Mouse (Mus musculus): ENCODE data around the gene Lrp8. TPM values are rescaled to one million over a fixed set of nuclear protein-coding genes. Genes with fewer than 3 reads are reported as not detected.

The Lrp8 gene
- polyA plus RNA-seq, 1 experiment from 2014 or later: 3.1 TPM

DNA sequence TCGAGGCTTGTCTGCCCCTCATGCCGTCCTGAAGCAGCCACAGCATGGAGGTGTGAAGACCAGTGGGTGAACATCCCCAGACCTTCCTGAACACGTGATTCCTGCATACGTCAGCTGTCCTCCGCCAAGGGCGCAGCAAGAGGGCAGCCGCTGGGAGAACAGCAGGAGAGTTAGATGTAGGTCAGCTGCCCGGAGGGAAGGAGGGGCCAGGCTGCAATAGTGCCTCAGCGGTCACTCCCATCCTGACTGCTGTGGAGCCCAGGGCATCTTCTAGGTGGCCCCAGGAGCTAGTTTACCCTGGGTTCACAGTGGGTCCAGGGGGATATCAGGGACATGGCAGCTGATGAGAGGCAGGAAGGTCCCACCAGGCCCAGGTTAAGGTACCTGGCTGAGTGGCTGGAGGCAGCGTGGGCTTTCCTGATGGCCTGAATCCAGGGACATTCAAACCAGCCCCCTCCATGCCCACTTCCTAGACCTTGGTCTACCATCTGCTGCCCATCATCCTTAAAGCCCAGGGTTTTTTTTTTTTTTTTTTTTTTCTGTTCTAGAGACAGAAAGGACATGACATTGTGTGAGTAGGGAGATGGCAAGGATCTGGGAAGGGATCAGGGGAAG is 9.8 kb downstream of the Lrp8 start:
- H3K9me3 ChIP-seq: no peaks in the 10 kb centered on the region
- no peak overlapping the region for H3K4me3 ChIP-seq (replicated peaks)
- no peak overlapping the region for H3K27ac ChIP-seq
- no peaks in the 10 kb centered on the region for H3K36me3 ChIP-seq
- ATAC-seq (ENCODE audit: insufficient read depth, low FRiP score, low read depth): no peak
- no peaks in the 10 kb centered on the region for H3K27me3 ChIP-seq (replicated peaks)
- no peaks in the 10 kb centered on the region for H3K4me1 ChIP-seq
- H3K4me2 ChIP-seq: no peak overlapping the region
- H3K9ac ChIP-seq: no peak overlapping the region
- WGBS: 54% methylated on average over 10 of the region's 10 CpGs

DNA sequence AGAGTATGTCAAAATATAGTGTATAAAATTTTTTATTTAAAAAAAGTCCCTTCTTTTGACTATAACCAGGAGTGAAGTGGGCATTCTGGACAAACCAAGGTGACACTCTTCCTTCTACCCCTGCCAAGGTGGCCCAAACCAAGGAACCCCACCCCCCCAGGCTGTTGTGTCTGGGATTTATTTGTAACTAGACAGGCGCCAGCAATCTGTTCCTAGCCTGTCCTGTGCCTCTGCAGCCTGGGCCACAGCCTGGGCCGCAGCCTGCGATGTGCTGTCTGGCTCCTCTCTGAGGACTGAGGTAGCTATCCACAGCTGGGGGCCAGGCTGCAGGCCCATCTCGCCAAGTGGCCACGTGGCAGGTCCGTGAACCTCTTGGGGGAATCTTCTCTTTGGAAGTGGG is 10.3 kb downstream of the Lrp8 start:
- no peaks in the 10 kb centered on the region for H3K27me3 ChIP-seq (replicated peaks)
- no peak for ATAC-seq (ENCODE audit: insufficient read depth, low FRiP score, low read depth)
- no peak overlapping the region for H3K27ac ChIP-seq
- H3K36me3 ChIP-seq: no peaks in the 10 kb centered on the region
- H3K9ac ChIP-seq: no peak overlapping the region
- H3K9me3 ChIP-seq: no peaks in the 10 kb centered on the region
- no peak overlapping the region for H3K4me3 ChIP-seq (replicated peaks)
- 0 out of 2 replicates have a peak, but pooled peaks cover 3% of the 10 kb centered on the region for H3K4me1 ChIP-seq
- 88% methylated on average over 6 of the region's 6 CpGs for WGBS
- H3K4me2 ChIP-seq: no peak overlapping the region

DNA sequence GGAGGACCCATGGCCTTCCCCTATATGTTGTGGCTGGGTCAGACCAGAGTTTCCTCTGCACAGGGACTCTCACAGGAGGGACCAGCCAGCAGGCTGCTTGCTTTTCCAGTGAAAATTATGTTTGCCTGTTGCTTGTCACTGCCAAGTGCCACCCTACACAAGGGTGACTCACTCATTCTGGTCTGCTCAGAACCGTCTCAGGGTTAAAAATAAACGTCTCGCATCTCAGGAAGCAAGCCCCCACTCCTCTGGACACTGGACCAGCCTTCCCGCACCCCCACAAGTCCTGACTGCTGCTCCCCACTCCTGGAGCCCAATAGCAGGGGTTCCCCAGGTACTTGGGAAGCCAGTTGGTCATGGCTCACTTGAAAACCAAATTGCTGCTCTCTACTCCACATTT is 14.4 kb downstream of the Lrp8 start:
- H3K9me3 ChIP-seq: no peaks in the 10 kb centered on the region
- H3K4me2 ChIP-seq: no peak overlapping the region
- H3K4me1 ChIP-seq: 0 out of 2 replicates have a peak, but pooled peaks cover 11% of the 10 kb centered on the region
- no peak overlapping the region for H3K27ac ChIP-seq
- WGBS: 81% methylated on average over 4 of the region's 4 CpGs
- H3K4me3 ChIP-seq (replicated peaks): no peak overlapping the region
- no peaks in the 10 kb centered on the region for H3K27me3 ChIP-seq (replicated peaks)
- no peaks in the 10 kb centered on the region for H3K36me3 ChIP-seq
- ATAC-seq (ENCODE audit: insufficient read depth, low FRiP score, low read depth): no peak
- no peak overlapping the region for H3K9ac ChIP-seq

DNA sequence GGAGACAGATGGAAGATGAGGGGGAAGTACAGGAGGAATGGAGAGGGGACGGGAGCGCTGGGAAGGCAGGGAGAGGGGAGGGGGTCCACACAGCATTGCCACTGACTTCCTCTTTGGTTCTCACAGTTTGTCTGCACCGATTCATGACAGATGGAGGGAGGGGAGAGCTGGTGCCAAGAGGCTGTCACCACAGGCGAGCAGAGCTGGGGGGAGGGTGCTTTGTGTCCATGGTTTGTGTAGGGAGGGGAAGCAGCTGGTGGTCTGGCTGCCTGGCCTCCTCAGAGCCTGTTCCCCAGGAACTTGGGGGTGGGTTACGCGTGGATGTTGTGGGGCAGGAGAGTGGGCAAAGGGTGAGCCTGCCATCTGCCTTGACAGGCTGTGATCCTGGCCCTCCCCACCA is 15.4 kb downstream of the Lrp8 start:
- Histone ChIP-seq H3K9ac (no peak overlapping the region), H3K36me3 (no peaks in the 10 kb centered on the region), H3K4me1 (0 out of 2 replicates have a peak, but pooled peaks cover 11% of the 10 kb centered on the region), H3K4me2 (no peak overlapping the region), H3K27me3 (replicated peaks) (no peaks in the 10 kb centered on the region), H3K9me3 (no peaks in the 10 kb centered on the region), H3K4me3 (replicated peaks) (no peak overlapping the region), H3K27ac (no peak overlapping the region)
- 41% methylated on average over 6 of the region's 6 CpGs for WGBS
- ATAC-seq (ENCODE audit: insufficient read depth, low FRiP score, low read depth): no peak

DNA sequence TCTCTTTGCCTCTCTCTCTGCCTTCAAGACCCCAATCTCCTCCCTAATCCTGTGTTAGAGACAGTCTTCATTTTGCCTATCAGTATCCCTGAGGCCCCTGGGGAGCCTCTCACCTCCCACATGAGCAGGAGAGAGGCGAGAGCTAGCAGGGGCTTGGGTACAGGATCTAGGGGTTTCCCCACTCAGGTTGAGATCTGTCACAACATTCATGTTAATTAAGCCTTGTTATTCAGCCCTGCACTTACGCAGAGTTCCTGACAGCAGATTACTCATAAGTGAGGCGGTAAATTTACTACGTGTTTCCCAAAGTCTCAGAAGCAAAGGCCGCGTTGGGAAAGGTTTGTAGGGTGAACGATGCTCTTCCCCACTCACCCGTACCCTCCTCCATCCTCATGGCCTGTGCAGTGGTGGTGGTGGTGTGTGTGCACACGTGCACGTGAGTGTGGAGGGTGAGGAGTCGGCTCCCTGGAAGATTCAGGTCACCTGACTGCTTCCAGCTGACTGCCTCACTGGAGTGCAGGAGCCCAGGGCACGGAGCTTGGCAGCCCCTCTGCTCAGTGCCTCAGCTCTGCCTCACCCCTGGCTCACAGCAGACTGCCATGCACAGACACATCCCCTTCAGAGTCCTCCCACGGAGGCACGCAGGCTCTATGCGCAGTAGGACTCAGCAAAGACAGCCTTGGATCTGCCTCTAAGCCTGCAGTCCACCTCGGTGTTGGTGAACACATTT is 18.1 kb downstream of the Lrp8 start:
- Histone ChIP-seq H3K9ac (no peak overlapping the region), H3K4me1 (0 out of 2 replicates have a peak, but pooled peaks cover 21% of the 10 kb centered on the region), H3K36me3 (no peaks in the 10 kb centered on the region), H3K4me3 (replicated peaks) (no peak overlapping the region), H3K9me3 (no peaks in the 10 kb centered on the region), H3K27ac (no peak overlapping the region), H3K4me2 (no peak overlapping the region), H3K27me3 (replicated peaks) (no peaks in the 10 kb centered on the region)
- 67% methylated on average over 16 of the region's 16 CpGs for WGBS
- ATAC-seq (ENCODE audit: insufficient read depth, low FRiP score, low read depth): no peak

DNA sequence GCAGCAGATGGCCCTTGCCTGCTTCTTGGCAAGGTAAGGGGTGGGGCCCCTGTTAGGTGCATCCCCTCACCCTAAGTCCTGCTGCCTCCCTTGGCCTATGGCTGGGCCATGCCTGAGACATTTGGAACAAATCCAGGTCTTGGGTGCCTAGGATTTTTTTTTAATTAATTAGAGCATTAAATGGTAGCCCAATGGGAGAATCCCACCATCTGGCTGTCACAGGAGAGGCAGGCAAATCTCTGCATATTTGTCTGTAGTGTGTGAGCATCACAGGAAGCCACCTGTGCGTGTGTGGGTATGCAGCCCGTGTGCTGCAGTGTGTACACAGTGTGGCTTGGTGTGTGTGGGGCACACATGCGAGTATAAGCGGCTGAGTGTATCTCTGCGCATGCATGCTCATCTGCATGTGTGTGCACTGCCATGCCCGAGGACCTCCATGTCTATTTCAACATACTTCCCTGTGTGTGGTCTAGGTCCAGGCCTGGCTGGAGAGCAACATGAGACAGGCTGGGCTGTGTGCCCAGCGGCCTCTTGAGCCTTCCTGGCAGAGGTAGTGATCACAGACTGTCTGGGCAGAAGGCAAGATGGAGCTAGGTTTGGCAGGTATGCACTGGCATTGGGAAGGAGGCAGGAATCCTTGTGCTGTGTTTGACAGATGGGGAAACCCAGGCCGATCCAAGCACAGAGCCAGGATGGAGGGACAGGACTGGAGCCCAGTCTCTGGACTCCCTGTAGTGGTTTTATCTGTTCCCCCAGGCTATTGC is 19.0 kb downstream of the Lrp8 start:
- H3K27me3 ChIP-seq (replicated peaks): no peaks in the 10 kb centered on the region
- no peak overlapping the region for H3K4me2 ChIP-seq
- no peaks in the 10 kb centered on the region for H3K9me3 ChIP-seq
- H3K4me3 ChIP-seq (replicated peaks): no peak overlapping the region
- WGBS: 77% methylated on average over 8 of the region's 8 CpGs
- H3K4me1 ChIP-seq: 0 out of 2 replicates have a peak, but pooled peaks cover 21% of the 10 kb centered on the region
- H3K9ac ChIP-seq: no peak overlapping the region
- no peak overlapping the region for H3K27ac ChIP-seq
- H3K36me3 ChIP-seq: no peaks in the 10 kb centered on the region
- ATAC-seq (ENCODE audit: insufficient read depth, low FRiP score, low read depth): no peak

DNA sequence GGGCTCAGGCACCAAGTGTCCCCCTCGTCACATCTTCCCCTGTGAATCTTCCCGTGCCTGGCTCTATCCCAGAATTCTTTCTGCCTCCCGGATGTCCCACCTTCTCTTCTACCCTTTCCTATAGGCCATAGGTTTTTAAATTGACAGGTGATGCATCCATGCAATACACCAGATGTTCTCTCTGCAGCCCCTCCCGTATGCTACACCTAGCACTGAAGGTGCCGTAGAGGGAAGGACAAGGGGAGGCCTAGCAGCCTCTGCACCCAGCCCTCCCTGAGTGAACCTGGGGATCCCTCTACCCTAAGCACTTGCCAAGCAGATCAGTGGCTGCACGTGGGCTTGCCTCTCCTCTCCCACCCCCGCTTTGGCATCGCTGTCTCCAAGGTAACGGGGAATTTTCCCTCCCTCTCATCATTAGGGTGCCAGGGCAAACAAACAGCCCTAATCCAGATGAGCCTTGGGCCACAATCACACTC is 20.9 kb downstream of the Lrp8 start:
- H3K27ac ChIP-seq: no peak overlapping the region
- 45% methylated on average over 9 of the region's 9 CpGs for WGBS
- no peaks in the 10 kb centered on the region for H3K36me3 ChIP-seq
- H3K9ac ChIP-seq: no peak overlapping the region
- 0 out of 2 replicates have a peak overlapping the region, but pooled peaks have one; percentile 21 for H3K4me2 ChIP-seq
- H3K4me3 ChIP-seq (replicated peaks): 0 out of 2 replicates have a peak overlapping the region, but pooled peaks have one; percentile 1
- H3K9me3 ChIP-seq: no peaks in the 10 kb centered on the region
- no peaks in the 10 kb centered on the region for H3K27me3 ChIP-seq (replicated peaks)
- H3K4me1 ChIP-seq: 0 out of 2 replicates have a peak, but pooled peaks cover 14% of the 10 kb centered on the region
- no peak for ATAC-seq (ENCODE audit: insufficient read depth, low FRiP score, low read depth)

DNA sequence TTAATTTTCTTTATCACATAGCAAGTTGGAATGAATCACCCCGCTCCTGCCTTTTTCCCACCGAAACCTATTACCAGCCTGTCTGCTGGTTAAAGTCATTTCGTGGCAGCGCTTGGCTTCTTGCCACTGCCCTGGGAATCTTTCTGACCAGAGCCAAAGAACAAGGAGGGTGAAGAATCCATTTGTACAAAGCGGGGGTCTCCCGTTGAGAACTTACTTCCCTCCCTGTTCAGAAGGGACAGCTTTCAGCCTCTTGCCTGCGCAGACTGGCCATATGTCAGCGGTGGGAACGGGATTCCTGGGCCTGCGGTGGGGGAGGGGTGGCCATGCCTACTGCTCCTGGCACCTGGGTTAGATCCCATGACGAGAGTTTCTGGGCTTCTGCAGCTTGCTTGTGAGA is 21.4 kb downstream of the Lrp8 start:
- no peaks in the 10 kb centered on the region for H3K27me3 ChIP-seq (replicated peaks)
- 0 out of 2 replicates have a peak, but pooled peaks cover 12% of the 10 kb centered on the region for H3K4me1 ChIP-seq
- no peak for ATAC-seq (ENCODE audit: insufficient read depth, low FRiP score, low read depth)
- H3K9ac ChIP-seq: no peak overlapping the region
- no peak overlapping the region for H3K27ac ChIP-seq
- H3K9me3 ChIP-seq: no peaks in the 10 kb centered on the region
- no peaks in the 10 kb centered on the region for H3K36me3 ChIP-seq
- no peak overlapping the region for H3K4me3 ChIP-seq (replicated peaks)
- H3K4me2 ChIP-seq: no peak overlapping the region
- WGBS: 49% methylated on average over 11 of the region's 11 CpGs

DNA sequence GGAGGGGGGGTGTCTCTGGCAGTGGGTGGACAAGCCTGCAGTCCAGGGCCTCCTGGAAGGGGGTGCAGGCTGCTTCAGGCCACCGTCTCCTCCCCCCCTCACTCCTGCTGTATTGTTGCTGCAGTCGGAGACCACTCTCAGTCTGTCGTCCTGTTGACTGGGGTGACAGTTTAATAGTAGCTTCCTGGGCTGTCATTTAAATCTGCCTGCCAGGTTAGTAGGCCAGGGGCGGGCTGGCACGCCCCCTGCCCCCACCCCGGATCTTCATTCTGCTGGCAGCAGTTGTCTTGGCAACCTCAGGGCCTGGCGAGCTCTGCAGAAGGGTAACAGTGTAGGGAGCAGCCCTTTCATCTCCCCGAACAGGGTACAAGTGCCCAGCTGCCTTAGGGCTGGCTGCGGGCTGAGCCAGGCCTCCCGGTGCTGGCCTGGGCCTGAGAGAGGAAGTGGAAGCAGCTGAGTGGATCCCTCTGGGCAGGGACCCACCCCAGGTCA is 26.7 kb downstream of the Lrp8 start:
- no peak overlapping the region for H3K4me2 ChIP-seq
- no peak overlapping the region for H3K27ac ChIP-seq
- H3K27me3 ChIP-seq (replicated peaks): no peaks in the 10 kb centered on the region
- no peak overlapping the region for H3K9ac ChIP-seq
- no peaks in the 10 kb centered on the region for H3K9me3 ChIP-seq
- 51% methylated on average over 10 of the region's 10 CpGs for WGBS
- ATAC-seq (ENCODE audit: insufficient read depth, low FRiP score, low read depth): peak; percentile 43; the same call in 1 of the 2 replicates
- no peak overlapping the region for H3K4me3 ChIP-seq (replicated peaks)
- no peaks in the 10 kb centered on the region for H3K36me3 ChIP-seq
- H3K4me1 ChIP-seq: peaks cover 20% of the 10 kb centered on the region

DNA sequence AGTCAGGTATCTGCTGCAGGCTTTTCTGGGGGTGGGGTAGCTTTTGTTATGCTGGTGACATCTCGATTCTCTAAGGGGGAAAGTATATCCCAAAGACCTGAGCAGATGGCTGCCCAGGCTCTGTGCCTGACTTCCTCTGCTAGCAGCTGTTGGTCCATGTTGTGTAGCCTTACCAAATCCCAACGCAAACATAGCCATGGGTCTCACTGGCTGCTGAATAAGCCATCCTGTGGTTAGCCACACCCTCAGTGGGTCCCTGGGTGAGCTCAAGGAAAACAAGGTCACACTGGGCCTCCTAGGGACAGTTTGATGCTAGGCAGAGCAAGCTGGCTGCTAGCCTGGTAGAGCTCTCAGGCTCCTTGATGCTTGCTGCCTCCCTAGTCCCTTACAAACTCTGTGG is 27.6 kb downstream of the Lrp8 start:
- no peak; the same call in 1 of the 2 replicates for ATAC-seq (ENCODE audit: insufficient read depth, low FRiP score, low read depth)
- Histone ChIP-seq H3K27ac (no peak overlapping the region), H3K9me3 (no peaks in the 10 kb centered on the region), H3K9ac (no peak overlapping the region), H3K4me3 (replicated peaks) (no peak overlapping the region), H3K4me2 (no peak overlapping the region), H3K27me3 (replicated peaks) (no peaks in the 10 kb centered on the region), H3K4me1 (peaks cover 18% of the 10 kb centered on the region), H3K36me3 (no peaks in the 10 kb centered on the region)
- 37% methylated on average over 2 of the region's 2 CpGs for WGBS

DNA sequence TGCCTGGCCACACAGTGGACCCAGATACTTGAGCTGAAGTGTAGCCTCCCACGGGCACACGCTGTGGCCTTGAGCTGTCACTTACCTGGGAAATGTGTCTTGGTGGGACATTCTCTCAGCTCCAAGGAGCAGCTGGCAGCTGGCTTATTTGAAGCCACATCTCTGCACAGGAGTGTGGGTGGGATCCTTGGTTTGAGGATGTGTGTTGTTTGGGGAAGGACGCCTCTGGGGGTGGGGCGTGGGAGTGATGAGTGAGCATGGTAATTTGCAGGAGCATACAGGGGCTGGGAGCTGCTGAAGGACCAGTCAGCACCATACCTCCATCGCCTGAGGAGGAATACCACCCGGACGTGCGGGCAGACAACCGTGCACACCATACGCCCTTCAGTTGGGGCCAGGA is 28.1 kb downstream of the Lrp8 start:
- peaks cover 22% of the 10 kb centered on the region for H3K4me1 ChIP-seq
- H3K4me2 ChIP-seq: no peak overlapping the region
- H3K27ac ChIP-seq: no peak overlapping the region
- ATAC-seq (ENCODE audit: insufficient read depth, low FRiP score, low read depth): no peak
- no peaks in the 10 kb centered on the region for H3K27me3 ChIP-seq (replicated peaks)
- WGBS: 79% methylated on average over 10 of the region's 10 CpGs
- no peak overlapping the region for H3K9ac ChIP-seq
- no peak overlapping the region for H3K4me3 ChIP-seq (replicated peaks)
- H3K9me3 ChIP-seq: no peaks in the 10 kb centered on the region
- no peaks in the 10 kb centered on the region for H3K36me3 ChIP-seq

Data from stomach, embryonic 15.5 days (tissue).